Mouse (Mus musculus) forebrain, embryonic 13.5 days (tissue): ENCODE results near the gene Zfp825. TPM values are rescaled to one million over a fixed set of nuclear protein-coding genes. Genes with fewer than 3 reads are reported as not detected.
"Not testable (repeated sequence)": the region's sequence is repeated elsewhere in the genome, so short reads cannot be mapped to it uniquely, and the experiment has no call there.

Source experiments
- ATAC-seq: fragments of 200-750 bp; cut with Nextera tagmentation; 2 replicates; pipeline ENCODE4 v1.8.0; 2017
- H3K27ac ChIP-seq: fragments of 300-500 bp; sonication (generic); 2 replicates; pipeline ENCODE4 v1.5.1; 2015; ENCODE audit warnings: inconsistent platforms, mild to moderate bottlenecking, moderate library complexity
- H3K27me3 ChIP-seq: fragments of 300-500 bp; sonication (generic); 2 replicates; pipeline ENCODE4 v1.6.1; 2015; ENCODE audit warnings: mild to moderate bottlenecking, inconsistent platforms
- H3K36me3 ChIP-seq: fragments of 300-500 bp; sonication (generic); 2 replicates; pipeline ENCODE4 v1.6.1; 2015; ENCODE audit warnings: mild to moderate bottlenecking, inconsistent platforms; ENCODE audit not compliant: poor library complexity, severe bottlenecking
- H3K4me1 ChIP-seq: fragments of 300-500 bp; sonication (generic); 2 replicates; pipeline ENCODE4 v1.6.1; 2015; ENCODE audit warnings: inconsistent platforms
- H3K4me2 ChIP-seq: fragments of 300-500 bp; sonication (generic); 2 replicates; pipeline ENCODE4 v1.6.1; 2015; ENCODE audit warnings: inconsistent platforms, mild to moderate bottlenecking, moderate library complexity
- H3K4me3 ChIP-seq: fragments of 300-500 bp; sonication (generic); 2 replicates; pipeline ENCODE4 v1.5.1; 2015; ENCODE audit warnings: mild to moderate bottlenecking, inconsistent platforms
- H3K9ac ChIP-seq: fragments of 300-500 bp; sonication (generic); 2 replicates; pipeline ENCODE4 v1.6.1; 2015; ENCODE audit warnings: mild to moderate bottlenecking, inconsistent platforms
- H3K9me3 ChIP-seq: fragments of 300-500 bp; sonication (generic); replicated peaks from 2 replicates; pipeline ENCODE4 v1.6.1; 2016; ENCODE audit warnings: inconsistent platforms
- WGBS: fragments of 180-500 bp; shearing (Covaris S2); methylation state at CpG from one replicate; pipeline ENCODE4 v1.1.7; 2015; 5-methylcytosine and 5-hydroxymethylcytosine counted together
- polyA plus RNA-seq: library from polyadenylated mRNA; unstranded; fragments of >200 nt; fragmentation: Nextera tagmentation; extraction: Ambion mirVana; gene quantifications from 2 replicates; pipeline ENCODE4 v1.2.1, GENCODE M21; 2015

The Zfp825 gene
- 18.6 and 19.9 TPM in 2 replicates for polyA plus RNA-seq

DNA sequence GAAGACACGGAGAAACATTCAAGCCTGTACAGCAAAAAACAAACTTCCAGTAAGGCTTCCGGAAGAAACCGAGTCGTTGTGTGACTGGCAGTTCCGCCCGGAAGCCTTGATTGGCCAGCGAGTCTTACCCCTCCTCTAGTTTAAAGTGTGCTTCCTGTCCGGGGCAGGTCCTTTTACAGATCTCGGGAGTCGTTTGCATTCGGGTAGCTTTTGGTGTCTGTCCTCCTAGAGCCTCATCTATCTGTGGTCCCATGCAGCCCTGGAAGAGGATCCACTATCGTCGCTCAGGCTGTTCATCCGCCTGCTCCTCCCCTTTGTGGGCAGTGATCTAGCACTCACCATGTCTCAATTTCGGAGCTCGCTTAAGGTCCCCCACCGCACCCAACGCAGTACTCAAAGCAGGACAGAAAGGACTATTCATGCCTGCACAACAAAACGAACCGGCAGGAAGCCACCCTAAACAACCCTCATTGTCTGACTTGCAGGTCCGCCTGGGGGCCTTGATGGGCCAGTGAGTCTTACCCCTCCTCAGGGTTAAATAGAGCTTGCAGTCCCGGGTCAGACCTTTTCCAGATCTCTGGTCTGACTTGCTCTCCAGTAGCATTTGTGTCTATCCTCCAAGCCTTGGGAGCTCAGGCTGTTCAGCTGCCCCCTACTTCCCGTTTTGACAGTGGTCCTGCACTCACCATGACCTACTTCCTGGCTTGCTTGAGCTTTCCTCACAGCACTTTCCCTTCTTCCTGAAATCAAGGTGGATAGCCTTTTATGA is at the start of gene Zfp825:
Zfp825 (minus strand) TSS at position 82 of the 769 bp plus-strand sequence.
- Histone ChIP-seq H3K9ac (peak within 1 kb of the TSS; percentile 84), H3K4me1 (peaks cover 7% of the 10 kb centered on the region; the same call in 1 of the 2 replicates), H3K36me3 (no peaks in the 10 kb centered on the region), H3K4me3 (peak within 1 kb of the TSS; percentile 65), H3K27me3 (no peaks in the 10 kb centered on the region), H3K9me3 (no peaks in the 10 kb centered on the region), H3K27ac (peak within 1 kb of the TSS; percentile 83), H3K4me2 (peak within 1 kb of the TSS; percentile 91)
- ATAC-seq: peak; percentile 99
- under 1% methylated on average over 23 of the region's 23 CpGs for WGBS

DNA sequence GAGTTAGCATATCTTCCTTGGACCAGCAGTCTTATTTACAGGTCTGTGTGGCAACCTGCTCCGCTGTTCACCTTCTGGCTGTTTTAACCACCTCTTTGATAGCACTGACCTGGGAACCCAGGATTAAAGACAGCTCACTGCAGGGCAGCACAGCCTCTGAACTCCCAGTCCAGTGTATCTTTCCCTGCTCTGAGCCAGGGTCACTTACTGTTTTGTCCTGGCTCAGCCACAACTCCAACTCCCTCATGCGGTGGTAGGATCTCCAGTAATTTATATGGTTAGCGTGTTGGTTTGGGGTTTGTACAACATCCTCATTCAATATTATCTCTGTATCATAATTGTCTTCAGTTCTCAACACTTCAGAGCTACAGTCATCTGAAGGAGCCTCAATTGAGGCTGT is 41.6 kb upstream of the Zfp825 start:
- not testable (repeated sequence) for H3K9ac ChIP-seq, H3K4me3 ChIP-seq, ATAC-seq, H3K36me3 ChIP-seq, H3K9me3 ChIP-seq, H3K27me3 ChIP-seq, H3K4me1 ChIP-seq, H3K4me2 ChIP-seq, H3K27ac ChIP-seq
- 94% methylated on average over 3 of the region's 3 CpGs for WGBS

DNA sequence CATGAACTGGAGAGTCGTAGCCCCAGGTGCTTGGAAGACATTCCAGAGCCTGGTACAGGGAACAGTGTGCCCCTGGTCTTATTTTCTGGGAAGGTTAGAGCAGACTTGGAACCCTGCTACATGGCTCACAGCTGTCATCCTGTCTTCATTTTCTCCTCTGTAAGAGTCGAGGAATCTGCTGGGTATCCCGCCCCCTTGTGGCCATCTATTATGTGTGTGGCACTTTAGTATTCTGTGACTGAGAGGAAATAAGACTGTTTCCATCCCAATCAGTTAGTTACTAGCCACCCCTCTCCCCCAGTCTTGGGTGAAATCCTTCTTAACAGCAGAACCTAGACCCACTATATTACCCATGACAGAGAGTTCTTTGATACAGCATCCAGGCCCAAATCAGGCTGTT is 41.1 kb upstream of the Zfp825 start:
- H3K4me2 ChIP-seq, H3K36me3 ChIP-seq, H3K27me3 ChIP-seq, H3K9me3 ChIP-seq, H3K4me3 ChIP-seq, H3K27ac ChIP-seq, H3K9ac ChIP-seq, H3K4me1 ChIP-seq: not testable (repeated sequence)
- WGBS: 16% methylated on average over 3 of the region's 3 CpGs
- peak; percentile 76 for ATAC-seq

DNA sequence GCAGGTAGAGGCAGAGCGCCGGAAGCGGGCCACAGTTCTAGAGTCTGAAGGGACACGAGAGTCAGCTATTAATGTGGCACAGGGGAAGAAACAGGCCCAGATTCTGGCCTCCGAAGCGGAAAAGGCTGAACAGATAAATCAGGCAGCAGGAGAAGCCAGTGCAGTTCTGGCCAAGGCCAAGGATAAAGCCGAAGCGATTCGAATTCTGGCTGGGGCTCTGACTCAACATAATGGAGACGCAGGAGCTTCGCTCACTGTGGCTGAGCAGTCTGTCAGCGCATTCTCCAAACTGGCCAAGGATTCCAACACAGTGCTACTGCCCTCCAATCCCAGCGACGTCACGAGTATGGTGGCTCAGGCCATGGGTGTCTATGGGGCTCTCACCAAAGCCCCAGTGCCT is 40.3 kb upstream of the Zfp825 start:
- no peaks in the 10 kb centered on the region for H3K9me3 ChIP-seq
- no peak overlapping the region for H3K4me3 ChIP-seq
- H3K27me3 ChIP-seq: no peaks in the 10 kb centered on the region
- WGBS: 93% methylated on average over 15 of the region's 15 CpGs
- H3K36me3 ChIP-seq: no peaks in the 10 kb centered on the region
- ATAC-seq: no peak; the same call in 1 of the 2 replicates
- no peak overlapping the region for H3K27ac ChIP-seq
- H3K9ac ChIP-seq: no peak overlapping the region
- H3K4me2 ChIP-seq: no peak overlapping the region
- no peaks in the 10 kb centered on the region for H3K4me1 ChIP-seq

DNA sequence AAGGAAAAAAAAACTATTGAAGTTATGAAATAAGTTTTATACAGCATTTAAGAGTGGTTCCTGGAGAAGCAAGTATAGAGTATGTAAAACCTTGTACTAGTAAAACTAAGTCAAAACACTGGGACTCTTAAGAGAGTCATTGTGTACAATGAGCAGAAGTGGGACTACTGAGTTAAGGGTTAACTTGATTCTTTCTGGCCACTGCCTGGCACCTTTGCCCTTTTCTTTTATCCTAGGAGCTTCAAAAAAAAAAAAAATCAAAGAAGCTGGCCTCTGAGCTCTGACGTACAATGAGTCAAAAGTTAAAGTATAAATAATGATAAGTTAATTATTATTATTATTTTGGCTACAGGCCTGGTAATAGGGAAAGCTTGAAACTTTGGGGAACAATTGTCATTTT is 37.5 kb upstream of the Zfp825 start:
- H3K4me2 ChIP-seq, H3K27me3 ChIP-seq, H3K9me3 ChIP-seq, H3K4me1 ChIP-seq, H3K4me3 ChIP-seq, H3K27ac ChIP-seq, H3K9ac ChIP-seq, ATAC-seq, H3K36me3 ChIP-seq: not testable (repeated sequence)
- WGBS: 21% methylated on average over 1 of the region's 1 CpGs

DNA sequence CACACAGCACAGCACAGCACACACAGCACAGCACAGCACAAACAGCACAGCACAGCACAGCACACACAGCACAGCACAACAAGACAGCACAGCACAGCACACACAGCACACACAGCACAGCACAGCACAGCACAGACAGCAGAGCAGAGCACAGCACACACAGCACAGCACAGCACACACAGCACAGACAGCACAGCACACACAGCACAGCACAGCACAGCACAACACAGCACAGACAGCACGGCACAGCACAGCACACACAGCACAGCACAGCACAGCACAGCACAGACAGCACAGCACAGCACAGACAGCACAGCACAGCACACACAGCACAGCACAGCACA is 35.6 kb upstream of the Zfp825 start:
- peak; percentile 21; the same call in 1 of the 2 replicates for ATAC-seq
- H3K4me1 ChIP-seq: not testable (repeated sequence)

DNA sequence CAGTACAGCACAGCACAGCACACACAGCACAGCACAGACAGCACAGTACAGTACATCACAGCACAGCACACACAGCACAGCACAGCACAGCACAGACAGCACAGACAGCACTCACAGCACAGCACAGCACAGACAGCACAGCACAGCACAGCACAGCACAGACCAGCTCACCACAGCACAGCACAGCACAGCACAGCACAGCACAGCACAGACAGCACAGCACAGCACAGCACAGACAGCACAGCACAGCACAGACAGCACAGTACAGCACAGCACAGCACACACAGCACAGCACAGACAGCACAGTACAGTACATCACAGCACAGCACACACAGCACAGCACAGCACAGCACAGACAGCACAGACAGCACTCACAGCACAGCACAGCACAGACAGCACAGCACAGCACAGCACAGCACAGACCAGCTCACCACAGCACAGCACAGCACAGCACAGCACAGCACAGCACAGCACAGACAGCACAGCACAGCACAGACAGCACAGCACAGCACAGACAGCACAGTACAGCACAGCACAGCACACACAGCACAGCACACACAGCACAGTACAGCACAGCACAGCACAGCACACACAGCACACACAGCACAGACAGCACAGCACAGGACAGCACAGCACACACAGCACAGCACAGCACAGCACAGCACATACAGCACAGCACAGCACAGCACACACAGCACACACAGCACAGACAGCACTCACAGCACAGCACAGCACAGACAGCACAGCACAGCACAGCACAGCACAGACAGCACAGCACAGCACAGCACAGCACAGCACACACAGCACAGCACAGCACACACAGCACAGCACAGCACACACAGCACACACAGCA is 35.0 kb upstream of the Zfp825 start:
- H3K4me3 ChIP-seq, H3K27me3 ChIP-seq, H3K36me3 ChIP-seq, H3K27ac ChIP-seq, H3K4me1 ChIP-seq, H3K9me3 ChIP-seq, H3K9ac ChIP-seq, H3K4me2 ChIP-seq: not testable (repeated sequence)
- 0 out of 2 replicates have a peak, but pooled peaks have one; percentile 27 for ATAC-seq

More for the DNA sequence above, 35.6 kb upstream of the Zfp825 start:
- not testable (repeated sequence) for H3K9ac ChIP-seq, H3K4me2 ChIP-seq, H3K27me3 ChIP-seq, H3K4me3 ChIP-seq, H3K36me3 ChIP-seq, H3K27ac ChIP-seq, H3K9me3 ChIP-seq
- 9% methylated on average over 1 of the region's 1 CpGs for WGBS

DNA sequence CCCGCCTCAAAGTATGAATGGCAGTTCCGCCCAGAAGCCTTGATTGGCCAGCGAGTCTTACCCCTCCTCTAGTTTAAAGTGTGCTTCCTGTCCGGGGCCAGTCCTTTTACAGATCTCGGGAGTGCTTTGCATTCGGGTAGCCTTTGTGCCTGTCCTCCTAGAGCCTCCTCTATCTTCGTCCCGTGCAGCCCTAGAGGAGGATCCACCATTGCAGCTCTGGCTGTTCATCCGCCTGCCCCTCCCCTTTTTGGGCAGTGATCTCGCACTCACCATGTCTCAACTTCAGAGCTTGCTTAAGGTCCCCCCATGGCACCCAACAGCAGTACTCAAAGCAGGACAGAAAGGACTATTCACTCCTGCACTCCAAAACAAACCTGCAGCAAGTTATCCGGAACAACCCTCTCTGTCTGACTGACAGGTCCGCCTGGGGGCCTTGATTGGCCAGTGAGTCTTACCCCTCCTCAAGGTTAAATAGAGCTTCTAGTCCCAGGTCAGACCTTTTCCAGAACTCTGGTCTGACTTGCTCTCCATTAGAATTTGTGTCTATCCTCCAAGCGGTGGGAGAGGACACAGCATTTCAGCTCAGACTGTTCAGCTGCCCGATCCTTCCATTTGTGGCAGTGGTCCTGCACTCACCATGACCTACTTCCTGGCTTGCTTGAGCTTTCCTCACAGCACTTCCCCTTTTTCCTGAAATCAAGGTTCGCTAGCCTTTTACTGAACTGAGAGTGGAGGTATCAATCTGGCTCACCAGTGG is 28.9 kb upstream of the Zfp825 start:
- 0 out of 2 replicates have a peak, but pooled peaks cover 6% of the 10 kb centered on the region for H3K4me1 ChIP-seq
- no peaks in the 10 kb centered on the region for H3K9me3 ChIP-seq
- ATAC-seq: peak; percentile 98
- H3K27ac ChIP-seq: peak overlapping the region; percentile 26; the same call in 1 of the 2 replicates
- WGBS: 4% methylated on average over 15 of the region's 15 CpGs
- no peaks in the 10 kb centered on the region for H3K36me3 ChIP-seq
- no peaks in the 10 kb centered on the region for H3K27me3 ChIP-seq
- peak overlapping the region; percentile 47 for H3K4me3 ChIP-seq
- H3K4me2 ChIP-seq: peak overlapping the region; percentile 63
- peak overlapping the region; percentile 62 for H3K9ac ChIP-seq

DNA sequence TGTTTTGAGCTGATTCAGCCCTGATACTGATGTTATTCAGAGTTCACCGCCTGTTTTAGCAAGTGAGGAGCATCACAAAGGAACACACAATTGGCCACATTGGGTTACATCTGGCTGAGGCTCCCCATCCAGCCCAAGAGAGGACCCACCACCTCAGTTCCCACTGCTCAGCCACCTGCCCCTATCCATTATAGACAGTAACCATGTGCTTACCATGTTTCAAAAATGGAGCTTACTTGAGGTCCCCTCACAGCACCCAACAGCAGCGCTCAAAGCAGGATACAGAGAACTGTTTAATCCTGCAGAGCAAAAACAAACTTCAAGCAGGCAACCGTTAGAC is 28.3 kb upstream of the Zfp825 start:
- H3K4me2 ChIP-seq: peak overlapping the region; percentile 63
- not testable (repeated sequence) for ATAC-seq, H3K27ac ChIP-seq, H3K4me1 ChIP-seq, H3K27me3 ChIP-seq, H3K9me3 ChIP-seq, H3K36me3 ChIP-seq
- H3K9ac ChIP-seq: peak overlapping the region; percentile 62
- H3K4me3 ChIP-seq: peak overlapping the region; percentile 47
- WGBS: 5% methylated on average over 3 of the region's 3 CpGs

DNA sequence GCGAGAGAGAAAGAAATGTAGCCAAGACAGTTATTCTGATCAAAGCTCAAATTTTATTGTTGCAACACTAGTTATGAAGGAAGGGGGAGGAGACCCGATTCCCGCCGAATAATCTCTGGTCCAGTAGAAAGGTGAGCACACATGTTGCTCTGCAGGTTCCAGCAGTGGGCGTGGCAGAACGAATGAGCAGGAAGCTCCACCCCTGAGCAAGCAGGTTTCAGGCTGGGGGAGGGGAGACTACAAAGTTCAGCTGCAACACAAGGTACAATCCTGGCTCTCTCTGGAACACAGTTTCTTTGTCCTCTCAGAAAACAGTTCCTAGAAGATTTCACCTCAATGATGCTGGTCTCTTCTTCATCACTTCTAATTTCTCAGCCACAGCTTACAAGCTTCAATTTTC is 14.2 kb upstream of the Zfp825 start:
- H3K9me3 ChIP-seq, H3K27me3 ChIP-seq, ATAC-seq, H3K4me2 ChIP-seq, H3K27ac ChIP-seq, H3K4me1 ChIP-seq, H3K4me3 ChIP-seq, H3K36me3 ChIP-seq, H3K9ac ChIP-seq: not testable (repeated sequence)
- WGBS: 86% methylated on average over 6 of the region's 6 CpGs

DNA sequence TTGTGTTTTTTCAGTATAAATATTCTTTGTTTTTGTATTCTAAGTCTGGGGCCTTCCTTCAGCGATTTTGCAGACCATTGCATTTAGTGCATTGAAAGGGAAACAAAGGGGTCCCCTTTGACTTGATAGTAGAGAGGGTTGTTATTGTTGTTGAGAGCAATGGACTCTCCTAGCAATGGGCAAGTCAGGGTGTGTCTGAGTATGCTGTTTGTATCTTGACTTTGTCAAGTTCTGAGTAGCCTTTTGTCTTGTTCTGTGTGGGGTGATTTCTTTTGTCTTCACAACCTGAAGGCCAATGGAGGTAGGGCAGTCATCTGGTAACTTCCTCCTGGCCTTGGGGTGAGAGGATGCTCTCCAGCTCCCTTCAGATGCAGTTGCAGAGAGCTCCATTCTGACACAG is 9.1 kb upstream of the Zfp825 start:
- H3K9me3 ChIP-seq, H3K9ac ChIP-seq, ATAC-seq, H3K36me3 ChIP-seq, H3K4me3 ChIP-seq, H3K27ac ChIP-seq, H3K4me2 ChIP-seq, H3K4me1 ChIP-seq, H3K27me3 ChIP-seq: not testable (repeated sequence)
- 64% methylated on average over 1 of the region's 1 CpGs for WGBS

DNA sequence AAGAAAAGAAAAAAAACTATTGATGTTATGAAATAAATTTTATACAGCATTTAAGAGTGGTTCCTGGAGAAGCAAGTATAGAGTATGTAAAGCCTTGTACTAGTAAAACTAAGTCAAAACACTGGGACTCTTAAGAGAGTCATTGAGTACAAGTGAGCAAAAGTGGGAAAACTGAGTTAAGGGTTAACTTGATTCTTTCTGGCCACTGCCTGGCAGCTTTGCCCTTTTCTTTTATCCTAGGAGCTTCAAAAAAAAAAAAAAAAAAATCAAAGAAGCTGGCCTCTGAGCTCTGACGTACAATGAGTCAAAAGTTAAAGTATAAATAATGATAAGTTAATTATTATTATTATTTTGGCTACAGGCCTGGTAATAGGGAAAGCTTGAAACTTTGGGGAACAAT is 5.9 kb upstream of the Zfp825 start:
- not testable (repeated sequence) for H3K36me3 ChIP-seq, H3K27me3 ChIP-seq, H3K4me1 ChIP-seq, H3K27ac ChIP-seq, H3K9ac ChIP-seq, H3K9me3 ChIP-seq, H3K4me2 ChIP-seq, ATAC-seq, H3K4me3 ChIP-seq
- 40% methylated on average over 1 of the region's 1 CpGs for WGBS
